7 mouse cellular contexts compared by ENCODE assay signal in genomic region chr6:86668580-86669239, GRCm38 (mm10). TPM values are rescaled to one million over a fixed set of nuclear protein-coding genes. Genes with fewer than 3 reads are reported as not detected.
DNase-seq lines count a peak whose midpoint lies in the region; ATAC-seq lines count a peak whose summit lies in the region.

Mxd1 (minus strand) TSS chr6:86669161.

- no peaks in the 10 kb centered on the region for H3K27me3 ChIP-seq in erythroblast, embryonic 14.5 days (ENCODE audit: control insufficient read depth)

- H3K4me3 ChIP-seq in erythroblast, embryonic 14.5 days (replicated peaks), result peak within 1 kb of the TSS; percentile 70

- peaks cover 63% of the 10 kb centered on the region for H3K4me1 ChIP-seq in erythroblast, embryonic 14.5 days (ENCODE audit: control insufficient read depth)

- peak in 1 of 2 experiments; percentile 15 for DNase-seq in left cerebral cortex, adult 18-20 months (ENCODE audit: low spot score in 2 of 2)
- no peak for DNase-seq in left cerebral cortex, adult 11 months (ENCODE audit: low spot score)
- DNase-seq in layer of hippocampus, postnatal 10 days (ENCODE audit: low spot score in 2 of 2), result peak in 1 of 2 experiments; percentile 32
- DNase-seq in mesoderm, embryonic 11.5 days (ENCODE audit: low read depth, low spot score), result peak; percentile 24
- DNase-seq in yolk sac, embryonic 10.5 days (ENCODE audit: low spot score), result no peak

- peaks cover 78% of the 10 kb centered on the region for H3K36me3 ChIP-seq in erythroblast, embryonic 14.5 days (ENCODE audit: control insufficient read depth)

- no peaks in the 10 kb centered on the region for H3K9me3 ChIP-seq in erythroblast, embryonic 14.5 days (ENCODE audit: control insufficient read depth, low read length)

- no peak for ATAC-seq in activated CD4-positive, CD25-positive, alpha-beta regulatory T cell, adult 4 months

RNA-seq across cellular contexts. Expression of gene Mxd1, which starts in this region (rescaled TPM):
- total RNA-seq in left cerebral cortex, adult 18-20 months (2021), result 10 to 100 TPM; 21.7 to 24.9 TPM
- polyA plus RNA-seq in activated CD4-positive, CD25-positive, alpha-beta regulatory T cell, adult 4 months (2017; shearing (Covaris generic)), result 10 to 100 TPM; 18.6 to 18.7 TPM
- 11.9 and 12.6 TPM in 2 replicates for polyA plus RNA-seq in erythroblast, embryonic 14.5 days (2012)
- 10 to 100 TPM; 15.1 to 16.4 TPM for total RNA-seq in layer of hippocampus, postnatal 10 days (2021)
